Mouse (Mus musculus): Measurements from ENCODE around the gene Olfr594. TPM values are rescaled to one million over a fixed set of nuclear protein-coding genes. Genes with fewer than 3 reads are reported as not detected.

Olfr594 gene
- polyA plus RNA-seq (2014; fragmentation: Illumina TruSeq; extraction: RNeasy Lipid Tissue Mini Kit (QIAGEN cat#74804); ENCODE audit: low read depth, low replicate concordance) = not detected

DNA sequence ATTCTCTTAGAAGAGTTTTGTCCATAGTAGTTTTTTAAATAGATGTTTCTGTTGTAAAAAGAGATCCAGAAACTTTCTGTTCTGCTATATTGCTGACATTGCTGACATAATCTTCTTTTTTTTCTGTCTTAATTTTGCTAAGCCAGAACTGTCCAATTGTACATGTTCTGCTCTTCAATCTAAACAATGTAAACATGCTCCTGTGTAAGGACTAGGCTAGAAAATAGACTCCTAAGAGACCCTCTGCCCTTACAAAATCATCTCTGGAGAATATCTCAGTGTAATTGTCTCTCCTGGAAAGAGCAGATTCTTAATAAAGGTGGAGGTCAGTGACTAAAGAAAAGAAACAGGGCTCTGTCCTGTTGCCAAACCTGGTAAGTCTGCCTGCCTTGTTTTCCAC lies at the start of gene Olfr594:
TSS of gene Olfr594 (plus strand) at position 301 of the 400 bp plus-strand sequence.

GRCm38 (mm10) chr7:103178240-103178639 lies 38.6 kb upstream of the Olfr594 start, which contains the start of gene Olfr591:
Olfr591 (minus strand) TSS chr7:103178340.

DNA sequence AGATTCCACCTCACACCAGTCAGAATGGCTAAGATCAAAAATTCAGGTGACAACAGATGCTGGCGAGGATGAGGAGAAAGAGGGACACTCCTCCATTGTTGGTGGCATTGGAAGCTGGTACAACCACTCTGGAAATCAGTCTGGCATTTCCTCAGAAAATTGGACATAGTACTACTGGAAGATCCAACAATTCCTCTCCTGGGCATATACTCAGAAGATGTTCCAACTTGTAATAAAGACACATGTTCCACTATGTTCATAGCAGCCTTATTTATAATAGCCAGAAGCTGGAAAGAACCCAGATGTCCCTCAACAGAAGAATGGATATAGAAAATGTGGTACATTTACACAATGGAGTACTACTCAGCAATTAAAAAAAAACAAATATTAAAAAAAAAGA lies 32.3 kb upstream of the Olfr594 start, which contains the start of gene Olfr592:
TSS of gene Olfr592 (plus strand) at position 301 of the 400 bp plus-strand sequence.

DNA sequence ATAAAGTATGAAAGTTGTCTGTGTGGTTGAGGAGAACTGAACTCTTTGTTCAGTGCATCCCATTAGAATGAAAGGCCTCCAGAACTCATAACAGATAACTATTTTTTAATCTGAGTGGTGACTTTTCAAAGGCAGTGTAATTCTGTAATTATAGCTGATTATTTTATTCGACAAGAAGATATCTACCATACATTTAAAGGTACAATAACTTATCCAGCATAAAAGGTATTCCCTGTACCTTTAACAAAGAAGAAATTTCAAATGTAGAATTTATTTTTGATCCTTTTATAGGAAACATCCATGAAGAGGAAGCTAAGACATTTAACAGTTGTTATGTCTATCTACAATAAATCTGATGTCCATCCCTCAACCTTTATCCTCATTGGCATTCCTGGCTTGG lies 5.2 kb upstream of the Olfr594 start, which contains the start of gene Olfr593:
TSS of gene Olfr593 (plus strand) at position 301 of the 400 bp plus-strand sequence.

GRCm38 (mm10) chr7:103252405-103252804 lies 35.6 kb downstream of the Olfr594 start, which contains the start of gene Usp17ld:
Usp17ld (minus strand) TSS chr7:103252505.

Other genes with a start within 250 kb of the Olfr594 start
- gene Olfr577, start 241.1 kb upstream of the Olfr594 start, polyA plus RNA-seq (2014; fragmentation: Illumina TruSeq; extraction: RNeasy Lipid Tissue Mini Kit (QIAGEN cat#74804); ENCODE audit: low read depth, low replicate concordance) = not detected
- not detected for gene Olfr578, start 227.7 kb upstream of the Olfr594 start, polyA plus RNA-seq (2014; fragmentation: Illumina TruSeq; extraction: RNeasy Lipid Tissue Mini Kit (QIAGEN cat#74804); ENCODE audit: low read depth, low replicate concordance)
- gene Olfr582, start 179.0 kb upstream of the Olfr594 start, polyA plus RNA-seq (2014; fragmentation: Illumina TruSeq; extraction: RNeasy Lipid Tissue Mini Kit (QIAGEN cat#74804); ENCODE audit: low read depth, low replicate concordance) = not detected
- gene Olfr583, start 165.7 kb upstream of the Olfr594 start, polyA plus RNA-seq (2014; fragmentation: Illumina TruSeq; extraction: RNeasy Lipid Tissue Mini Kit (QIAGEN cat#74804); ENCODE audit: low read depth, low replicate concordance) = not detected
- not detected for gene Olfr584, start 135.1 kb upstream of the Olfr594 start, polyA plus RNA-seq (2014; fragmentation: Illumina TruSeq; extraction: RNeasy Lipid Tissue Mini Kit (QIAGEN cat#74804); ENCODE audit: low read depth, low replicate concordance)
- gene Olfr585, start 119.3 kb upstream of the Olfr594 start, polyA plus RNA-seq (2014; fragmentation: Illumina TruSeq; extraction: RNeasy Lipid Tissue Mini Kit (QIAGEN cat#74804); ENCODE audit: low read depth, low replicate concordance) = not detected
- not detected for gene Olfr586, start 91.4 kb upstream of the Olfr594 start, polyA plus RNA-seq (2014; fragmentation: Illumina TruSeq; extraction: RNeasy Lipid Tissue Mini Kit (QIAGEN cat#74804); ENCODE audit: low read depth, low replicate concordance)
- not detected for gene Olfr588-ps1, start 76.1 kb upstream of the Olfr594 start, polyA plus RNA-seq (2014; fragmentation: Illumina TruSeq; extraction: RNeasy Lipid Tissue Mini Kit (QIAGEN cat#74804); ENCODE audit: low read depth, low replicate concordance)
- gene Olfr589, start 60.6 kb upstream of the Olfr594 start, polyA plus RNA-seq (2014; fragmentation: Illumina TruSeq; extraction: RNeasy Lipid Tissue Mini Kit (QIAGEN cat#74804); ENCODE audit: low read depth, low replicate concordance) = not detected
- not detected for gene Olfr591, start 38.7 kb upstream of the Olfr594 start, polyA plus RNA-seq (2014; fragmentation: Illumina TruSeq; extraction: RNeasy Lipid Tissue Mini Kit (QIAGEN cat#74804); ENCODE audit: low read depth, low replicate concordance)
- gene Olfr592, start 32.2 kb upstream of the Olfr594 start, polyA plus RNA-seq (2014; fragmentation: Illumina TruSeq; extraction: RNeasy Lipid Tissue Mini Kit (QIAGEN cat#74804); ENCODE audit: low read depth, low replicate concordance) = not detected
- not detected for gene Olfr593, start 5.1 kb upstream of the Olfr594 start, polyA plus RNA-seq (2014; fragmentation: Illumina TruSeq; extraction: RNeasy Lipid Tissue Mini Kit (QIAGEN cat#74804); ENCODE audit: low read depth, low replicate concordance)
- not detected for gene Usp17ld, start 35.5 kb downstream of the Olfr594 start, polyA plus RNA-seq (2014; fragmentation: Illumina TruSeq; extraction: RNeasy Lipid Tissue Mini Kit (QIAGEN cat#74804); ENCODE audit: low read depth, low replicate concordance)
- not detected for gene Olfr596, start 88.7 kb downstream of the Olfr594 start, polyA plus RNA-seq (2014; fragmentation: Illumina TruSeq; extraction: RNeasy Lipid Tissue Mini Kit (QIAGEN cat#74804); ENCODE audit: low read depth, low replicate concordance)
- not detected for gene Olfr597, start 99.3 kb downstream of the Olfr594 start, polyA plus RNA-seq (2014; fragmentation: Illumina TruSeq; extraction: RNeasy Lipid Tissue Mini Kit (QIAGEN cat#74804); ENCODE audit: low read depth, low replicate concordance)
- gene Olfr598, start 106.6 kb downstream of the Olfr594 start, polyA plus RNA-seq (2014; fragmentation: Illumina TruSeq; extraction: RNeasy Lipid Tissue Mini Kit (QIAGEN cat#74804); ENCODE audit: low read depth, low replicate concordance) = not detected
- gene Olfr599, start 118.9 kb downstream of the Olfr594 start, polyA plus RNA-seq (2014; fragmentation: Illumina TruSeq; extraction: RNeasy Lipid Tissue Mini Kit (QIAGEN cat#74804); ENCODE audit: low read depth, low replicate concordance) = not detected
- not detected for gene Olfr600, start 132.7 kb downstream of the Olfr594 start, polyA plus RNA-seq (2014; fragmentation: Illumina TruSeq; extraction: RNeasy Lipid Tissue Mini Kit (QIAGEN cat#74804); ENCODE audit: low read depth, low replicate concordance)
- gene Olfr601, start 145.7 kb downstream of the Olfr594 start, polyA plus RNA-seq (2014; fragmentation: Illumina TruSeq; extraction: RNeasy Lipid Tissue Mini Kit (QIAGEN cat#74804); ENCODE audit: low read depth, low replicate concordance) = not detected
- gene Olfr603, start 169.2 kb downstream of the Olfr594 start, polyA plus RNA-seq (2014; fragmentation: Illumina TruSeq; extraction: RNeasy Lipid Tissue Mini Kit (QIAGEN cat#74804); ENCODE audit: low read depth, low replicate concordance) = not detected
- not detected for gene Usp17lc, start 198.1 kb downstream of the Olfr594 start, polyA plus RNA-seq (2014; fragmentation: Illumina TruSeq; extraction: RNeasy Lipid Tissue Mini Kit (QIAGEN cat#74804); ENCODE audit: low read depth, low replicate concordance)
- not detected for gene Olfr605, start 228.4 kb downstream of the Olfr594 start, polyA plus RNA-seq (2014; fragmentation: Illumina TruSeq; extraction: RNeasy Lipid Tissue Mini Kit (QIAGEN cat#74804); ENCODE audit: low read depth, low replicate concordance)
- gene Olfr606, start 232.1 kb downstream of the Olfr594 start, polyA plus RNA-seq (2014; fragmentation: Illumina TruSeq; extraction: RNeasy Lipid Tissue Mini Kit (QIAGEN cat#74804); ENCODE audit: low read depth, low replicate concordance) = not detected
- gene Olfr607, start 247.2 kb downstream of the Olfr594 start, polyA plus RNA-seq (2014; fragmentation: Illumina TruSeq; extraction: RNeasy Lipid Tissue Mini Kit (QIAGEN cat#74804); ENCODE audit: low read depth, low replicate concordance) = not detected

Measured in sigmoid colon, adult 10 weeks (tissue).